Mouse (Mus musculus) liver, embryonic 12.5 days (tissue): ENCODE measurements around the gene Gzmk. TPM values are rescaled to one million over a fixed set of nuclear protein-coding genes. Genes with fewer than 3 reads are reported as not detected.

ENCODE experiments used
- ATAC-seq: fragments of 200-750 bp; cut with Nextera tagmentation; 2 replicates; pipeline ENCODE4 v1.8.0; 2017; ENCODE audit warnings: moderate number of reproducible peaks, mild to moderate bottlenecking, moderate library complexity
- H3K27ac ChIP-seq: fragments of 300-500 bp; sonication (generic); 2 replicates; pipeline ENCODE4 v1.5.1; 2016; ENCODE audit warnings: mild to moderate bottlenecking
- H3K27me3 ChIP-seq: fragments of 300-500 bp; sonication (generic); replicated peaks from 2 replicates; pipeline ENCODE4 v1.6.1; 2016; ENCODE audit warnings: mild to moderate bottlenecking, moderate library complexity
- H3K36me3 ChIP-seq: fragments of 300-500 bp; sonication (generic); 2 replicates; pipeline ENCODE4 v1.6.1; 2016; ENCODE audit warnings: mild to moderate bottlenecking, moderate library complexity
- H3K4me1 ChIP-seq: fragments of 300-500 bp; sonication (generic); 2 replicates; pipeline ENCODE4 v1.6.1; 2016
- H3K4me2 ChIP-seq: fragments of 300-500 bp; sonication (generic); 2 replicates; pipeline ENCODE4 v1.6.1; 2016; ENCODE audit warnings: mild to moderate bottlenecking, moderate library complexity
- H3K4me3 ChIP-seq: fragments of 300-500 bp; sonication (generic); 2 replicates; pipeline ENCODE4 v1.5.1; 2016; ENCODE audit warnings: mild to moderate bottlenecking, moderate library complexity
- H3K9ac ChIP-seq: fragments of 300-500 bp; sonication (generic); 2 replicates; pipeline ENCODE4 v1.6.1; 2016; ENCODE audit warnings: mild to moderate bottlenecking, moderate library complexity
- H3K9me3 ChIP-seq: fragments of 300-500 bp; sonication (generic); replicated peaks from 2 replicates; pipeline ENCODE4 v1.6.1; 2016; ENCODE audit warnings: mild to moderate bottlenecking, moderate library complexity
- WGBS: fragments of 180-500 bp; shearing (Covaris S2); methylation state at CpG from one replicate; pipeline ENCODE4 v1.1.7; 2016; ENCODE audit not compliant: insufficient replicate concordance; 5-methylcytosine and 5-hydroxymethylcytosine counted together
- polyA plus RNA-seq: library from polyadenylated mRNA; unstranded; fragments of >200 nt; fragmentation: Nextera tagmentation; extraction: Ambion mirVana; gene quantifications from 2 replicates; pipeline ENCODE4 v1.2.1, GENCODE M21; 2016

The Gzmk gene
- polyA plus RNA-seq, 1 experiment from 2014 or later, result not detected

DNA sequence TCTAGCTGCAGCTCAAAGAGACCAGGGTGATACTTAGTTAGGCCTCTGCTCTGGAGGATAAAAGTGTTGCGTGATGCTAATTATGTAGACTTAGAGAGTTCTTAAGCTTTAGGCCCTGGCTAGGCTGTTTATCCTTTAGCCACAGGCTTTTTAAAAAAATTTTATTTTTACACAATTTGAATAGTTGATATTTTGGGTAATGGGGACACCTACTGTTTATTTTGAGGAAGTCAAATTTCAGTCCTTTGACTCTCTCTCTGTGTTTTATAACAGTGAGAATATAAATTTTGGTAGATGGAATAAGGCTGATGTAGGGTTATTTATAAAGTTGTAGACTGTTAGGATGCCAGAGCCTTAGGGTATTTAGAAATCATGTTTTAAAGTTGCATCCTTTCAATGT, 86.1 kb downstream of the Gzmk start:
- H3K9ac ChIP-seq, result no peak overlapping the region
- no peaks in the 10 kb centered on the region for H3K9me3 ChIP-seq
- no peaks in the 10 kb centered on the region for H3K36me3 ChIP-seq
- H3K4me1 ChIP-seq, result no peaks in the 10 kb centered on the region
- no peak for ATAC-seq
- H3K4me2 ChIP-seq, result no peak overlapping the region
- WGBS, result 88% methylated on average over 1 of the region's 1 CpGs
- H3K27me3 ChIP-seq, result no peaks in the 10 kb centered on the region
- no peak overlapping the region for H3K27ac ChIP-seq
- no peak overlapping the region for H3K4me3 ChIP-seq

DNA sequence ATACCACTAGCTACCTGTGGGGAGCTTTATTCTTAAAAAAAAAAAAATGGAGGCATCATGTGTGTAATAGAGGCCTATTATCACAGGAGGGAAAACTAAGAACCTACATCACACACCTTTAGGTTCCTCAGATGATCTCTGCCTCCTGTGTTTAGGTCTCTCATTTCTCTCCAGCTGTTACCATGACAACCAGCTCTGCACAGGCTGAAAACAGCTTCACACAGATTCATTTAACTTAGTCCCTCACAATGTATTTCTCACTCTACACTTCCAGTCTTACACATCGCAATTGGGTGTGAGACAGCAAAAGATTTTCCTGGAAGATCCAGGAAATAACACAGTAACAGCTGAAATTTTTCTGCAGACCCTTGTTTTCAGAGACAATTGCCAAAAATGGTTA, 95.7 kb downstream of the Gzmk start:
- Histone ChIP-seq H3K4me3 (no peak overlapping the region), H3K36me3 (no peaks in the 10 kb centered on the region), H3K9ac (no peak overlapping the region), H3K27me3 (no peaks in the 10 kb centered on the region), H3K4me1 (no peaks in the 10 kb centered on the region), H3K9me3 (no peaks in the 10 kb centered on the region), H3K27ac (no peak overlapping the region), H3K4me2 (no peak overlapping the region)
- no peak for ATAC-seq
- 76% methylated on average over 1 of the region's 1 CpGs for WGBS

Other genes starting within 250 kb of the Gzmk start
- 0.11 and 0.22 TPM in 2 replicates for gene Ccno, start 238.1 kb downstream of the Gzmk start, polyA plus RNA-seq
- not detected in 2 replicates for gene Mcidas, start 232.1 kb downstream of the Gzmk start, polyA plus RNA-seq
- not detected in 2 replicates for gene Cdc20b, start 190.8 kb downstream of the Gzmk start, polyA plus RNA-seq
- gene Gpx8, start 179.5 kb downstream of the Gzmk start, polyA plus RNA-seq, result 17.3 and 17.5 TPM in 2 replicates
- not detected in 2 replicates for gene Gzma, start 124.9 kb downstream of the Gzmk start, polyA plus RNA-seq
- gene Esm1, start 16.2 kb downstream of the Gzmk start, polyA plus RNA-seq, result 1.6 and 1.8 TPM in 2 replicates
- 0.49 and 0.75 TPM in 2 replicates for gene BC067074, start 67.3 kb upstream of the Gzmk start, polyA plus RNA-seq